Mouse (Mus musculus): ENCODE data around the gene Htr5a.
A peak's percentile ranks its signal among the peaks of the same experiment; 100 is the strongest.

GRCm38 (mm10) chr5:27854290-27854689, 12.3 kb downstream of the Htr5a start:
- TF ChIP-seq EP300 (IDR thresholded peaks at IDR 0.05; ENCODE audit: low read depth) (no peak), CTCF (IDR thresholded peaks at IDR 0.05; ENCODE audit: low read depth) (peak; percentile 46)
